Mouse (Mus musculus) olfactory bulb, adult 2 months (tissue): ENCODE data around the gene Ddah1.

Experiments used
- CTCF ChIP-seq: fragments of 200-500 bp; IDR thresholded peaks from 2 replicates; pipeline ENCODE4 v1.5.1; 2012; ENCODE audit warnings: low read depth, mild to moderate bottlenecking, low read length, moderate library complexity; ENCODE audit not compliant: insufficient read depth
- POLR2A ChIP-seq: fragments of 200-500 bp; IDR thresholded peaks from 2 replicates; pipeline ENCODE4 v1.6.1; 2012; ENCODE audit warnings: mild to moderate bottlenecking, low read depth, low read length, moderate library complexity; ENCODE audit not compliant: insufficient read depth

- TF ChIP-seq CTCF (no peak), POLR2A (no peak)
Observed at GRCm38 (mm10) chr3:145933845-145934244, 175.4 kb downstream of the Ddah1 start.
